Mouse (Mus musculus) hindbrain, embryonic 11.5 days (tissue): ENCODE results near the gene Mms19. TPM values are rescaled to one million over a fixed set of nuclear protein-coding genes. Genes with fewer than 3 reads are reported as not detected.

ENCODE experiments used
- polyA plus RNA-seq: library from polyadenylated mRNA; unstranded; fragments of >200 nt; fragmentation: Nextera tagmentation; extraction: Ambion mirVana; gene quantifications from 2 replicates; pipeline ENCODE4 v1.2.1, GENCODE M21; 2014

Gene Mms19
- polyA plus RNA-seq, 1 experiment from 2014 or later: 32.6 TPM

Other genes starting within 250 kb of the Mms19 start
- gene Slit1, start 237.5 kb downstream of the Mms19 start, polyA plus RNA-seq: 13.8 and 22.8 TPM in 2 replicates
- gene Arhgap19, start 179.1 kb downstream of the Mms19 start, polyA plus RNA-seq: 31.5 and 33.3 TPM in 2 replicates
- gene Frat1, start 151.2 kb downstream of the Mms19 start, polyA plus RNA-seq: 11.2 and 14.4 TPM in 2 replicates
- 5.0 and 6.8 TPM in 2 replicates for gene Frat2, start 133.0 kb downstream of the Mms19 start, polyA plus RNA-seq
- 11.5 and 13.8 TPM in 2 replicates for gene Rrp12, start 85.0 kb downstream of the Mms19 start, polyA plus RNA-seq
- 767 and 789 TPM in 2 replicates for gene Pgam1, start 69.2 kb downstream of the Mms19 start, polyA plus RNA-seq
- 77.2 and 83.2 TPM in 2 replicates for gene Exosc1, start 47.7 kb downstream of the Mms19 start, polyA plus RNA-seq
- 59.0 and 59.1 TPM in 2 replicates for gene Zdhhc16, start 47.7 kb downstream of the Mms19 start, polyA plus RNA-seq
- gene Ubtd1, start 606 bp upstream of the Mms19 start, polyA plus RNA-seq: 6.5 and 7.7 TPM in 2 replicates
- not detected in 2 replicates for gene Ankrd2, start 54.8 kb upstream of the Mms19 start, polyA plus RNA-seq
- 0.67 and 1.1 TPM in 2 replicates for gene Hoga1, start 64.5 kb upstream of the Mms19 start, polyA plus RNA-seq
- 0.11 TPM in 1 of 2 replicates, not detected in the other for gene 4933411K16Rik, start 71.1 kb upstream of the Mms19 start, polyA plus RNA-seq
- gene Morn4, start 105.2 kb upstream of the Mms19 start, polyA plus RNA-seq: 75.1 and 76.1 TPM in 2 replicates
- 20.9 and 23.6 TPM in 2 replicates for gene Pi4k2a, start 109.3 kb upstream of the Mms19 start, polyA plus RNA-seq
- gene Avpi1, start 147.9 kb upstream of the Mms19 start, polyA plus RNA-seq: 11.0 and 14.1 TPM in 2 replicates
- 6.4 and 6.9 TPM in 2 replicates for gene Marveld1, start 166.2 kb upstream of the Mms19 start, polyA plus RNA-seq
- gene Zfyve27, start 182.8 kb upstream of the Mms19 start, polyA plus RNA-seq: 17.8 and 18.4 TPM in 2 replicates
- 0.80 and 0.85 TPM in 2 replicates for gene Sfrp5, start 221.1 kb upstream of the Mms19 start, polyA plus RNA-seq